Mouse (Mus musculus) mouse embryonic stem cell (cell line): ENCODE measurements around the gene Pik3r5.

Experiments used
- in situ Hi-C, 2 experiments: fragments of 300-500 bp; cut with MboI; formaldehyde crosslinking; loops; 1 replicate in 1 of 2; 3 replicates in 1 of 2; pipeline ENCODE4 v1.14.3; 2019 to 2020; ENCODE audit warnings: low sequenced_read_pairs in 2 of 2, low pct_unique_long_range_greater_than_20kb in 1 of 2, mixed read lengths in 1 of 2; ENCODE audit not compliant: unreplicated experiment in 1 of 2

The Pik3r5 gene

GRCm38 (mm10) chr11:68431699-68432360 lies at the start of gene Pik3r5:
TSS of gene Pik3r5 (plus strand) at chr11:68432121.
- in situ Hi-C loops: no loop called here

GRCm38 (mm10) chr11:68383519-68383918 lies 48.4 kb upstream of the Pik3r5 start:
- in situ Hi-C loops: no loop called here

GRCm38 (mm10) chr11:68384131-68384530 lies 47.8 kb upstream of the Pik3r5 start:
- in situ Hi-C loops: no loop called here

- in situ Hi-C loops: no loop called here
Measured at GRCm38 (mm10) chr11:68384592-68385020, 47.3 kb upstream of the Pik3r5 start.

GRCm38 (mm10) chr11:68385021-68385821 lies 46.7 kb upstream of the Pik3r5 start:
- in situ Hi-C loops: no loop called here

GRCm38 (mm10) chr11:68385921-68386588 lies 45.9 kb upstream of the Pik3r5 start:
- in situ Hi-C loops: no loop called here

GRCm38 (mm10) chr11:68386589-68387440 lies 45.1 kb upstream of the Pik3r5 start:
- in situ Hi-C loops: no loop called here

- in situ Hi-C loops: no loop called here
Measured at GRCm38 (mm10) chr11:68387441-68387760, 44.5 kb upstream of the Pik3r5 start.

- in situ Hi-C loops: no loop called here
Measured at GRCm38 (mm10) chr11:68387971-68388654, 43.8 kb upstream of the Pik3r5 start.

- in situ Hi-C loops: no loop called here
Measured at GRCm38 (mm10) chr11:68388655-68389015, 43.3 kb upstream of the Pik3r5 start.

GRCm38 (mm10) chr11:68389621-68390020 lies 42.3 kb upstream of the Pik3r5 start:
- in situ Hi-C loops: no loop called here

GRCm38 (mm10) chr11:68390381-68391287 lies 41.3 kb upstream of the Pik3r5 start:
- in situ Hi-C loops: no loop called here

- in situ Hi-C loops: no loop called here
Measured at GRCm38 (mm10) chr11:68393897-68394490, 37.9 kb upstream of the Pik3r5 start.

- in situ Hi-C loops: no loop called here
Measured at GRCm38 (mm10) chr11:68394749-68395148, 37.2 kb upstream of the Pik3r5 start.

- in situ Hi-C loops: no loop called here
Measured at GRCm38 (mm10) chr11:68395546-68395945, 36.4 kb upstream of the Pik3r5 start.

- in situ Hi-C loops: no loop called here
Measured at GRCm38 (mm10) chr11:68398891-68399547, 32.9 kb upstream of the Pik3r5 start.
